Mouse (Mus musculus) embryonic facial prominence, embryonic 10.5 days (tissue): Measurements from ENCODE around the gene Rundc3a. TPM values are rescaled to one million over a fixed set of nuclear protein-coding genes. Genes with fewer than 3 reads are reported as not detected.

ENCODE experiments used
- DNase-seq: peaks from one replicate; pipeline ENCODE4 v3.0.0-alpha.2; 2017; ENCODE audit warnings: low spot score
- H3K27ac ChIP-seq: fragments of 300-500 bp; sonication (generic); replicated peaks from 2 replicates; pipeline ENCODE4 v1.5.1; 2016; ENCODE audit warnings: mild to moderate bottlenecking
- H3K27me3 ChIP-seq: fragments of 300-500 bp; sonication (generic); replicated peaks from 2 replicates; pipeline ENCODE4 v1.6.1; 2016; ENCODE audit warnings: low read depth, mild to moderate bottlenecking; ENCODE audit not compliant: poor library complexity, severe bottlenecking
- H3K36me3 ChIP-seq: fragments of 300-500 bp; sonication (generic); replicated peaks from 2 replicates; pipeline ENCODE4 v1.6.1; 2016; ENCODE audit warnings: mild to moderate bottlenecking, moderate library complexity
- H3K4me1 ChIP-seq: fragments of 300-500 bp; sonication (generic); 2 replicates; pipeline ENCODE4 v1.6.1; 2016
- H3K4me3 ChIP-seq: fragments of 300-500 bp; sonication (generic); 2 replicates; pipeline ENCODE4 v1.5.1; 2016; ENCODE audit warnings: mild to moderate bottlenecking, moderate library complexity
- H3K9me3 ChIP-seq: fragments of 300-500 bp; sonication (generic); 2 replicates; pipeline ENCODE4 v1.6.1; 2016; ENCODE audit warnings: mild to moderate bottlenecking
- WGBS: fragments of 180-500 bp; shearing (Covaris S2); methylation state at CpG from one replicate; pipeline ENCODE4 v1.1.7; 2016; 5-methylcytosine and 5-hydroxymethylcytosine counted together
- polyA plus RNA-seq: library from polyadenylated mRNA; unstranded; fragments of >200 nt; fragmentation: Nextera tagmentation; extraction: Ambion mirVana; gene quantifications from 2 replicates; pipeline ENCODE4 v1.2.1, GENCODE M21; 2016

Gene Rundc3a
- polyA plus RNA-seq, 1 experiment from 2014 or later, result 11.9 TPM

- no peak for DNase-seq
- H3K9me3 ChIP-seq, result no peaks in the 10 kb centered on the region
- no peaks in the 10 kb centered on the region; the same call in 1 of the 2 replicates for H3K27me3 ChIP-seq
- peaks cover 16% of the 10 kb centered on the region for H3K4me1 ChIP-seq
- H3K4me3 ChIP-seq, result no peak overlapping the region
- H3K27ac ChIP-seq, result no peak overlapping the region
- 87% methylated on average over 8 of the region's 8 CpGs for WGBS
- no peaks in the 10 kb centered on the region for H3K36me3 ChIP-seq
These were observed 32.5 kb downstream of the Rundc3a start for GRCm38 (mm10) chr11:102425555-102426316.

GRCm38 (mm10) chr11:102428981-102429540, 35.9 kb downstream of the Rundc3a start:
- peak overlapping the region; percentile 70 for H3K4me3 ChIP-seq
- 74% methylated on average over 8 of the region's 8 CpGs for WGBS
- 0 out of 2 replicates have a peak overlapping the region, but pooled peaks have one; percentile 84 for H3K27ac ChIP-seq
- peaks cover 12% of the 10 kb centered on the region; the same call in 1 of the 2 replicates for H3K36me3 ChIP-seq
- H3K4me1 ChIP-seq, result peaks cover 38% of the 10 kb centered on the region
- no peaks in the 10 kb centered on the region for H3K9me3 ChIP-seq
- H3K27me3 ChIP-seq, result no peaks in the 10 kb centered on the region; the same call in 1 of the 2 replicates
- no peak for DNase-seq

- H3K27ac ChIP-seq, result peak overlapping the region; percentile 84
- 50% methylated on average over 3 of the region's 3 CpGs for WGBS
These were observed 36.3 kb downstream of the Rundc3a start for GRCm38 (mm10) chr11:102429551-102429950.

GRCm38 (mm10) chr11:102430121-102431017, 37.2 kb downstream of the Rundc3a start, which contains the start of gene Grn:
TSS of gene Grn (plus strand) at chr11:102430315.
- Histone ChIP-seq H3K36me3 (peaks cover 22% of the 10 kb centered on the region), H3K4me3 (peak within 1 kb of the TSS; percentile 70), H3K9me3 (no peaks in the 10 kb centered on the region), H3K27ac (peak within 1 kb of the TSS; percentile 84), H3K27me3 (no peaks in the 10 kb centered on the region; the same call in none of the 2 replicates), H3K4me1 (peaks cover 42% of the 10 kb centered on the region)
- peak; percentile 91 for DNase-seq
- under 1% methylated on average over 29 of the region's 29 CpGs for WGBS

More at GRCm38 (mm10) chr11:102429551-102429950, 36.3 kb downstream of the Rundc3a start:
- H3K9me3 ChIP-seq, result no peaks in the 10 kb centered on the region
- H3K4me1 ChIP-seq, result peaks cover 42% of the 10 kb centered on the region
- DNase-seq, result no peak
- peaks cover 14% of the 10 kb centered on the region for H3K36me3 ChIP-seq
- H3K4me3 ChIP-seq, result peak overlapping the region; percentile 70
- H3K27me3 ChIP-seq, result no peaks in the 10 kb centered on the region; the same call in 1 of the 2 replicates

- peaks cover 42% of the 10 kb centered on the region for H3K4me1 ChIP-seq
- 0% methylated on average over 7 of the region's 7 CpGs for WGBS
These were observed 37.9 kb downstream of the Rundc3a start for GRCm38 (mm10) chr11:102431018-102431645.

GRCm38 (mm10) chr11:102431728-102432114, 38.5 kb downstream of the Rundc3a start:
- Histone ChIP-seq H3K27me3 (no peaks in the 10 kb centered on the region; the same call in none of the 2 replicates), H3K27ac (no peak overlapping the region), H3K36me3 (peaks cover 35% of the 10 kb centered on the region), H3K4me1 (peaks cover 42% of the 10 kb centered on the region), H3K9me3 (no peaks in the 10 kb centered on the region), H3K4me3 (0 out of 2 replicates have a peak overlapping the region, but pooled peaks have one; percentile 30)
- 80% methylated on average over 3 of the region's 3 CpGs for WGBS
- no peak for DNase-seq

More at GRCm38 (mm10) chr11:102431018-102431645, 37.9 kb downstream of the Rundc3a start:
- Histone ChIP-seq H3K27ac (peak overlapping the region; percentile 84), H3K4me3 (peak overlapping the region; percentile 70), H3K36me3 (peaks cover 30% of the 10 kb centered on the region), H3K9me3 (no peaks in the 10 kb centered on the region), H3K27me3 (no peaks in the 10 kb centered on the region; the same call in none of the 2 replicates)
- DNase-seq, result peak; percentile 85

- Histone ChIP-seq H3K27me3 (no peaks in the 10 kb centered on the region; the same call in none of the 2 replicates), H3K4me1 (peaks cover 47% of the 10 kb centered on the region), H3K27ac (no peak overlapping the region), H3K4me3 (peak overlapping the region; percentile 30), H3K9me3 (no peaks in the 10 kb centered on the region), H3K36me3 (peaks cover 41% of the 10 kb centered on the region)
- WGBS, result 67% methylated on average over 16 of the region's 16 CpGs
- no peak for DNase-seq
These were observed 39.1 kb downstream of the Rundc3a start for GRCm38 (mm10) chr11:102432115-102432843.

- 92% methylated on average over 6 of the region's 6 CpGs for WGBS
- no peak for DNase-seq
- peaks cover 4% of the 10 kb centered on the region for H3K27me3 ChIP-seq
- H3K4me1 ChIP-seq, result peaks cover 54% of the 10 kb centered on the region
- H3K36me3 ChIP-seq, result peaks cover 47% of the 10 kb centered on the region
- H3K4me3 ChIP-seq, result peak overlapping the region; percentile 16; the same call in 1 of the 2 replicates
- H3K9me3 ChIP-seq, result no peaks in the 10 kb centered on the region
- H3K27ac ChIP-seq, result no peak overlapping the region
These were observed 39.7 kb downstream of the Rundc3a start for GRCm38 (mm10) chr11:102432896-102433295.

GRCm38 (mm10) chr11:102433866-102434265, 40.7 kb downstream of the Rundc3a start:
- Histone ChIP-seq H3K36me3 (peaks cover 57% of the 10 kb centered on the region), H3K27ac (no peak overlapping the region), H3K9me3 (no peaks in the 10 kb centered on the region), H3K4me3 (no peak overlapping the region), H3K4me1 (peaks cover 63% of the 10 kb centered on the region), H3K27me3 (peaks cover 14% of the 10 kb centered on the region)
- WGBS, result 92% methylated on average over 7 of the region's 7 CpGs
- DNase-seq, result no peak

GRCm38 (mm10) chr11:102434406-102434805, 41.2 kb downstream of the Rundc3a start:
- Histone ChIP-seq H3K4me1 (peaks cover 63% of the 10 kb centered on the region), H3K27me3 (peaks cover 19% of the 10 kb centered on the region), H3K4me3 (no peak overlapping the region), H3K36me3 (peaks cover 62% of the 10 kb centered on the region), H3K9me3 (no peaks in the 10 kb centered on the region), H3K27ac (no peak overlapping the region)
- DNase-seq, result peak; percentile 88
- WGBS, result 13% methylated on average over 7 of the region's 7 CpGs
